Mouse (Mus musculus) kidney, embryonic 16.5 days (tissue): ENCODE data around the gene Mfge8. TPM values are rescaled to one million over a fixed set of nuclear protein-coding genes. Genes with fewer than 3 reads are reported as not detected.
A peak's percentile ranks its signal among the peaks of the same experiment; 100 is the strongest.

Experiments
- ATAC-seq: fragments of 200-750 bp; cut with Nextera tagmentation; 2 replicates; pipeline ENCODE4 v1.8.0; 2017; ENCODE audit warnings: moderate TSS enrichment; ENCODE audit not compliant: low FRiP score, low TSS enrichment
- H3K27ac ChIP-seq: fragments of 300-500 bp; sonication (generic); 2 replicates; pipeline ENCODE4 v1.5.1; 2014; ENCODE audit warnings: low read length
- H3K27me3 ChIP-seq: fragments of 300-500 bp; sonication (generic); 2 replicates; pipeline ENCODE4 v1.6.1; 2014; ENCODE audit warnings: low read length, control low read depth, mixed read lengths; ENCODE audit not compliant: insufficient read depth
- H3K36me3 ChIP-seq: fragments of 300-500 bp; sonication (generic); 2 replicates; pipeline ENCODE4 v1.6.1; 2014; ENCODE audit warnings: low read length, control low read depth, mixed read lengths; ENCODE audit not compliant: insufficient read depth
- H3K4me1 ChIP-seq: fragments of 300-500 bp; sonication (generic); 2 replicates; pipeline ENCODE4 v1.6.1; 2014; ENCODE audit warnings: low read length, control low read depth, mixed read lengths; ENCODE audit not compliant: insufficient read depth
- H3K4me2 ChIP-seq: fragments of 300-500 bp; sonication (generic); replicated peaks from 2 replicates; pipeline ENCODE4 v1.6.1; 2014; ENCODE audit warnings: low read depth, low read length
- H3K4me3 ChIP-seq: fragments of 300-500 bp; sonication (generic); 2 replicates; pipeline ENCODE4 v1.5.1; 2014; ENCODE audit warnings: mild to moderate bottlenecking, low read length
- H3K9ac ChIP-seq: fragments of 300-500 bp; sonication (generic); replicated peaks from 2 replicates; pipeline ENCODE4 v1.6.1; 2014; ENCODE audit warnings: low read length
- H3K9me3 ChIP-seq: fragments of 300-500 bp; sonication (generic); 2 replicates; pipeline ENCODE4 v1.6.1; 2016; ENCODE audit warnings: low read length, control low read depth
- WGBS: fragments of 180-500 bp; shearing (Covaris S2); extraction: QIAGEN DNeasy Blood & Tissue Kit; methylation state at CpG from one replicate; pipeline ENCODE4 v1.1.7; 2014; 5-methylcytosine and 5-hydroxymethylcytosine counted together
- polyA plus RNA-seq: library from polyadenylated mRNA; unstranded; fragments of >200 nt; fragmentation: Nextera tagmentation; extraction: Ambion mirVana; gene quantifications from 2 replicates; pipeline ENCODE4 v1.2.1, GENCODE M21; 2015

Gene Mfge8
- polyA plus RNA-seq, 1 experiment from 2014 or later, result 328 TPM

GRCm38 (mm10) chr7:79130843-79131444 is 17.9 kb downstream of the Mfge8 start, which contains the start of gene Hapln3:
TSS of gene Hapln3 (minus strand) at chr7:79131018.
- Histone ChIP-seq H3K4me2 (peak within 1 kb of the TSS; percentile 60), H3K36me3 (peaks cover 22% of the 10 kb centered on the region), H3K9ac (peak within 1 kb of the TSS; percentile 51), H3K27me3 (0 out of 2 replicates have a peak, but pooled peaks cover 2% of the 10 kb centered on the region), H3K27ac (no peak within 1 kb of the TSS), H3K4me3 (peak within 1 kb of the TSS; percentile 39), H3K4me1 (peaks cover 35% of the 10 kb centered on the region), H3K9me3 (no peaks in the 10 kb centered on the region)
- 2% methylated on average over 19 of the region's 19 CpGs for WGBS
- peak; percentile 47 for ATAC-seq

DNA sequence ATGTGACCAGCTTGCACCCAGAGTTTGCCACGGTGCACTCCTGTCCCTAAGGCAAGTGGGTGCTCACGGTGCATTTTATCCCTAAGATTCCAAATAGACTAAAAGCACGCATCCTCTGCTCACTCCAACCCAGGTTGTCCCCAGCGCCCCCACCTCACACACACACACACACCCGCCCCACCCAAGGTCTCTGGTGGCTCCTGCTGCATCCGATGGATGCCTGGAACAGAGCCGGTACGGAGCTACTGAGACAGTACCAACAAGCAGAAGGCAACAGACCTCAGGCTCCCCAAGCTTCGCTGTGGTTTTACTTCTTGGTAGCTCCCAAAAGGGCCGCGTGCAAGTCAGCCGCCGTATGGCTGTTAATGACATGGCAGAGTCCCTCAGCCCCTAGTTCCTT is 18.5 kb downstream of the Mfge8 start:
- Histone ChIP-seq H3K4me2 (peak overlapping the region; percentile 60), H3K9ac (peak overlapping the region; percentile 51)
- peak; percentile 33 for ATAC-seq

DNA sequence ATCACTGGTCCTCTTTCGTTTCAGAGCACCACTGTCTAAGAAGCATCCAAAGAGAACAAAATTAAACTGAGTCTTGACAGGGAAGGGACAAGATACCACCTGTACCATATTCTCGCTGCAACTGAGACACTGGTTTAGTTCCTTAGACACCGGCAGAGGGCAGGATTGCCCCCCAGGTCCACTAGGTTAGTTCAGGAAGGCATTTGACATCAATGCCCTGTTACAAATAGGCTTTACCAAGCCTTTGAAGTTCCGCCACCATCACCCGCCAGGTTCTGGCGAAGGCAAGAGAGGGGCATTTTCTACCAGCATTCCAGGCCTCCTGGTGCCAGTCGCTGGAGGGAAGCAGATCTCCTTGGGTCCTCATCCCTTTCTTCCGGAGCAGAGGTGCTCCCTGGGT is 19.0 kb downstream of the Mfge8 start:
- peak overlapping the region; percentile 39 for H3K4me3 ChIP-seq

More for the DNA sequence above, 18.5 kb downstream of the Mfge8 start:
- Histone ChIP-seq H3K9me3 (no peaks in the 10 kb centered on the region), H3K36me3 (peaks cover 16% of the 10 kb centered on the region), H3K27me3 (0 out of 2 replicates have a peak, but pooled peaks cover 2% of the 10 kb centered on the region), H3K4me1 (peaks cover 35% of the 10 kb centered on the region), H3K27ac (no peak overlapping the region), H3K4me3 (peak overlapping the region; percentile 39)
- 11% methylated on average over 13 of the region's 13 CpGs for WGBS

GRCm38 (mm10) chr7:79123465-79123864 is 25.4 kb downstream of the Mfge8 start:
- no peak overlapping the region for H3K4me3 ChIP-seq
- no peak overlapping the region for H3K9ac ChIP-seq
- no peaks in the 10 kb centered on the region for H3K4me1 ChIP-seq
- ATAC-seq, result no peak
- H3K9me3 ChIP-seq, result no peaks in the 10 kb centered on the region
- H3K27me3 ChIP-seq, result no peaks in the 10 kb centered on the region
- 82% methylated on average over 5 of the region's 5 CpGs for WGBS
- H3K36me3 ChIP-seq, result no peaks in the 10 kb centered on the region
- H3K4me2 ChIP-seq, result no peak overlapping the region
- no peak overlapping the region for H3K27ac ChIP-seq

More for the DNA sequence above, 19.0 kb downstream of the Mfge8 start:
- peaks cover 11% of the 10 kb centered on the region for H3K36me3 ChIP-seq
- H3K4me1 ChIP-seq, result peaks cover 35% of the 10 kb centered on the region
- 0 out of 2 replicates have a peak, but pooled peaks cover 2% of the 10 kb centered on the region for H3K27me3 ChIP-seq
- H3K4me2 ChIP-seq, result peak overlapping the region; percentile 60
- 12% methylated on average over 8 of the region's 8 CpGs for WGBS
- no peak overlapping the region for H3K9ac ChIP-seq
- H3K27ac ChIP-seq, result no peak overlapping the region
- H3K9me3 ChIP-seq, result no peaks in the 10 kb centered on the region
- ATAC-seq, result no peak; the same call in 1 of the 2 replicates

DNA sequence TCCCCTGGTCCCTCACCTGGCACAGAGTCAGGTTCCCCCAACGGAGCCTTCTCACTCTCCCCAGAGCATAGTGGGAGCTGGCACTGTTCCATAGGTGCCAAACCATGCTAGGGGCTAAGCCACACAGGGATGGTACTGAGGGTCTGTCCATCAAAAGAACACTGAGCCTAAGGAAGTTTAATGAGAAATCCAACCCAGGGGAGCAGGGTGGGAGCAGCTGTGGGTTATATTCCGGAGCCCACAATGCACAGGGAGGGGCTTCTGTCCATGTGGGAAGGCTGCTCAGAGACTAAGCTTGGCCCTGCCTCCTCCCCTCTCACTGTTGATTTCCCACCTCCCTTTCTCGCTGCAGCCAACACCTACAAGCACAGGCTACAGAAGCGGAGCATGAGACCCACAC is 35.0 kb downstream of the Mfge8 start:
- Histone ChIP-seq H3K4me2 (no peak overlapping the region), H3K9me3 (0 out of 2 replicates have a peak, but pooled peaks cover 2% of the 10 kb centered on the region), H3K4me1 (no peaks in the 10 kb centered on the region), H3K36me3 (0 out of 2 replicates have a peak, but pooled peaks cover 3% of the 10 kb centered on the region), H3K27me3 (no peaks in the 10 kb centered on the region), H3K4me3 (no peak overlapping the region), H3K27ac (no peak overlapping the region), H3K9ac (no peak overlapping the region)
- ATAC-seq, result peak; percentile 63; the same call in 1 of the 2 replicates
- WGBS, result 43% methylated on average over 4 of the region's 4 CpGs

- Histone ChIP-seq H3K36me3 (no peaks in the 10 kb centered on the region), H3K4me3 (no peak overlapping the region), H3K9ac (no peak overlapping the region), H3K4me2 (no peak overlapping the region), H3K27me3 (no peaks in the 10 kb centered on the region), H3K4me1 (no peaks in the 10 kb centered on the region), H3K27ac (no peak overlapping the region), H3K9me3 (no peaks in the 10 kb centered on the region)
- no peak for ATAC-seq
- WGBS, result 74% methylated on average over 5 of the region's 5 CpGs
These were observed 52.4 kb downstream of the Mfge8 start for GRCm38 (mm10) chr7:79096492-79096891.

- no peak overlapping the region for H3K4me2 ChIP-seq
- H3K4me1 ChIP-seq, result no peaks in the 10 kb centered on the region
- no peaks in the 10 kb centered on the region for H3K36me3 ChIP-seq
- H3K27me3 ChIP-seq, result no peaks in the 10 kb centered on the region
- no peak overlapping the region for H3K9ac ChIP-seq
- no peak for ATAC-seq
- H3K4me3 ChIP-seq, result no peak overlapping the region
- no peaks in the 10 kb centered on the region for H3K9me3 ChIP-seq
- H3K27ac ChIP-seq, result no peak overlapping the region
- WGBS, result 68% methylated on average over 4 of the region's 4 CpGs
These were observed 59.7 kb downstream of the Mfge8 start for GRCm38 (mm10) chr7:79089111-79089510.

Other genes starting within 250 kb of the Mfge8 start
- 3.0 TPM in 2 replicates for gene Isg20, start 235.6 kb downstream of the Mfge8 start, polyA plus RNA-seq
- gene Acan, start 95.6 kb downstream of the Mfge8 start, polyA plus RNA-seq, result 0.23 and 0.31 TPM in 2 replicates
- 4.3 and 4.4 TPM in 2 replicates for gene Hapln3, start 18.0 kb downstream of the Mfge8 start, polyA plus RNA-seq
- gene Abhd2, start 124.1 kb upstream of the Mfge8 start, polyA plus RNA-seq, result 11.0 and 13.1 TPM in 2 replicates
- 0.51 TPM in 2 replicates for gene Rlbp1, start 238.0 kb upstream of the Mfge8 start, polyA plus RNA-seq
- 11.9 and 12.2 TPM in 2 replicates for gene Fanci, start 242.9 kb upstream of the Mfge8 start, polyA plus RNA-seq